8 mouse cellular contexts compared by ENCODE assay signal in the genomic region with DNA sequence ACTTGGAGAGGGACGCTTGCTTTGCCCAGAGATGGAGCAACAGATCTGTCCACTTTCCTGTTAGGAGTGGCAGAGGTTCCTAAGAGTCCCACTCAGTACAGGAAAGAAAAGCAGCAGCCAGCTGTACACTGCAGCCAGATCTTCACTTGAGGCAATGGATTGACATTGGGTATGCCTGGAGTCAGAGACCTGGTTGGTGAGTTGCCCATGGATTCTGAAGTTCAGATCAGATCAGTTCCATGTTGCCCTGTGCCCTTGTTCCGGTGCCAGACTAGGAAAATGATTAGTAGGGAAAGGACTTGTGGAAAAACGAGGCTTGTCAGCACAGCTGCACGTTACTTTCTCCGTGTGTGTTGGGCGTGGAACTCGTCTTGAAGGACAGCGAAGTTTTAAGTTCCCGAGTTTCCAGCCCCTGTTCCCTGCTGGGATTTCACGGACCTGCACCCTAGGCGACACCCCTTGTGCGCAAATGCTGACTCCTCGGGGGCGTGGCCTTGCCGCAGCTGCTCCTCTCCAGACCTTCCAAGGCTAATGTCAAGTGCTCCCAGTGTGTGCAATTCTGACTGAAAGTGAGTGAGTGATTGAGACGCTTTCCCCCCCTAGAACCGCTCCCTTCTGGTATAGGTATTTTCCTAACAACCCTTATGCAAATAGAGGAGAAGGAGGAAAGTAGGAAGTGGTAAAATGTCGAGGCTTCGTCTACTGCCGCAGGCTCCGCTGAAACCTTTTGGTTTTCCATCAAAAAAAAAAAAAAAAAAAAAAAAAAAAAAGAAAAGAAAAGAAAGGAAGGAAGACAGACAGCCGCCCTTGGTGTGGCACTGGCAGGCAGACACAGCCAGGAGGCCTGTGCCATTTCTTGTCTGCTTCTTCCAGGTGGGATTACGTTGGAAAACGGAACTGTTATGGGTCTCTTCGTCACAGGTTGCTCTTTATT. TPM values are rescaled to one million over a fixed set of nuclear protein-coding genes. Genes with fewer than 3 reads are reported as not detected.
DNase-seq lines count a peak whose midpoint lies in the region; ATAC-seq and TF ChIP-seq lines count a peak whose summit lies in the region.

No protein-coding gene starts in this region.

- no peak for TF ChIP-seq CTCF in C2C12 (IDR thresholded peaks at IDR 0.05; ENCODE audit: control insufficient read depth, insufficient read depth, insufficient read length)

- peaks cover 28% of the 10 kb centered on the region for H3K79me3 ChIP-seq in C2C12 (ENCODE audit: low read depth)

- H3K79me2 ChIP-seq in C2C12 (ENCODE audit: control insufficient read depth, insufficient read depth) = peaks cover 91% of the 10 kb centered on the region

- H3ac ChIP-seq in C2C12 (ENCODE audit: control insufficient read depth, insufficient read length, low read depth) = peak overlapping the region; percentile 51

- H3K27ac ChIP-seq in forebrain, embryonic 14.5 days (ENCODE audit: low read depth, low read length) = peak overlapping the region; percentile 63; the same call in 1 of the 2 replicates
- no peak overlapping the region for H3K27ac ChIP-seq in limb, embryonic 11.5 days (replicated peaks; ENCODE audit: low read depth, low read length)
- peak overlapping the region; percentile 33; the same call in 1 of the 2 replicates for H3K27ac ChIP-seq in midbrain, embryonic 10.5 days (replicated peaks)

- H3K9me3 ChIP-seq in forebrain, embryonic 14.5 days (replicated peaks; ENCODE audit: control insufficient read depth, low read length) = no peaks in the 10 kb centered on the region
- no peaks in the 10 kb centered on the region for H3K9me3 ChIP-seq in limb, embryonic 11.5 days (ENCODE audit: control insufficient read depth, low read length)
- H3K9me3 ChIP-seq in midbrain, embryonic 10.5 days (replicated peaks) = no peaks in the 10 kb centered on the region

- peak overlapping the region; percentile 7 for H3K4me3 ChIP-seq in C2C12 (ENCODE audit: insufficient read depth, poor library complexity, severe bottlenecking)
- H3K4me3 ChIP-seq in forebrain, embryonic 14.5 days (ENCODE audit: low read depth, low read length) = peak overlapping the region; percentile 9; the same call in 1 of the 2 replicates
- 0 out of 2 replicates have a peak overlapping the region, but pooled peaks have one; percentile 8 for H3K4me3 ChIP-seq in limb, embryonic 11.5 days (ENCODE audit: low read depth, low read length)
- peak overlapping the region; percentile 37 for H3K4me3 ChIP-seq in midbrain, embryonic 10.5 days

- H3K4me1 ChIP-seq in forebrain, embryonic 14.5 days (ENCODE audit: control insufficient read depth, insufficient read depth, low read length) = peaks cover 12% of the 10 kb centered on the region
- peaks cover 14% of the 10 kb centered on the region for H3K4me1 ChIP-seq in limb, embryonic 11.5 days (ENCODE audit: control insufficient read depth, insufficient read depth, low read length)
- peaks cover 33% of the 10 kb centered on the region for H3K4me1 ChIP-seq in midbrain, embryonic 10.5 days

- peak; percentile 88 for DNase-seq in adrenal gland, postnatal 10 days
- peak; percentile 62 for DNase-seq in forebrain, embryonic 14.5 days (ENCODE audit: low spot score)
- peak; percentile 57 for DNase-seq in limb, embryonic 11.5 days (ENCODE audit: low spot score)
- peak; percentile 47 for DNase-seq in midbrain, embryonic 10.5 days (ENCODE audit: low spot score)
- DNase-seq in thymus, postnatal 0 days (ENCODE audit: low spot score) = peak; percentile 34
- DNase-seq in cerebellum, adult 11 months = no peak

- peaks cover 9% of the 10 kb centered on the region for H3K36me3 ChIP-seq in C2C12 (ENCODE audit: control insufficient read depth, insufficient read depth)
- no peaks in the 10 kb centered on the region for H3K36me3 ChIP-seq in forebrain, embryonic 14.5 days (ENCODE audit: control insufficient read depth, insufficient read depth, low read length)
- no peaks in the 10 kb centered on the region for H3K36me3 ChIP-seq in limb, embryonic 11.5 days (ENCODE audit: control insufficient read depth, insufficient read depth, low read length)
- no peaks in the 10 kb centered on the region for H3K36me3 ChIP-seq in midbrain, embryonic 10.5 days

- peak overlapping the region; percentile 47 for H3K4me2 ChIP-seq in forebrain, embryonic 14.5 days (ENCODE audit: low read length)
- H3K4me2 ChIP-seq in limb, embryonic 11.5 days (ENCODE audit: low read depth, severe bottlenecking) = peak overlapping the region; percentile 48

- 12% methylated on average over 25 of the region's 25 CpGs for WGBS in forebrain, embryonic 14.5 days
- WGBS in limb, embryonic 11.5 days = 8% methylated on average over 25 of the region's 25 CpGs
- 9% methylated on average over 25 of the region's 25 CpGs for WGBS in midbrain, embryonic 10.5 days

- ATAC-seq in forebrain, embryonic 14.5 days = peak; percentile 70
- ATAC-seq in hematopoietic stem cell, adult 5-6 weeks (replicated peaks in 1 of 2; ENCODE audit: insufficient read depth in 1 of 2, low FRiP score in 2 of 2, low TSS enrichment in 1 of 2, low read depth in 1 of 2, poor library complexity in 2 of 2, severe bottlenecking in 2 of 2) = peak; percentile 60 to 77
- ATAC-seq in limb, embryonic 11.5 days (ENCODE audit: insufficient number of reproducible peaks, low FRiP score, low TSS enrichment, low read depth) = no peak; the same call in 1 of the 2 replicates

- H3K27me3 ChIP-seq in C2C12 (ENCODE audit: control insufficient read depth, insufficient read depth, insufficient read length) = no peaks in the 10 kb centered on the region
- H3K27me3 ChIP-seq in forebrain, embryonic 14.5 days (replicated peaks; ENCODE audit: control insufficient read depth, insufficient read depth, low read length) = no peaks in the 10 kb centered on the region
- H3K27me3 ChIP-seq in limb, embryonic 11.5 days (ENCODE audit: control insufficient read depth, insufficient read depth, low read length) = no peaks in the 10 kb centered on the region
- peaks cover 14% of the 10 kb centered on the region for H3K27me3 ChIP-seq in midbrain, embryonic 10.5 days (ENCODE audit: low read depth, poor library complexity, severe bottlenecking)

- peak overlapping the region; percentile 36 for H3K9ac ChIP-seq in forebrain, embryonic 14.5 days (ENCODE audit: low read length)
- H3K9ac ChIP-seq in limb, embryonic 11.5 days (ENCODE audit: low read length) = no peak overlapping the region

TF ChIP-seq in C2C12, 6 proteins besides CTCF, POLR2A, EP300 and RAD21:
- TF ChIP-seq MYOG (IDR thresholded peaks at IDR 0.05; ENCODE audit: control insufficient read depth, extremely low read depth, insufficient read length) = no peak
- TF ChIP-seq USF1 (IDR thresholded peaks at IDR 0.05; ENCODE audit: low read depth) = no peak
- peak; percentile 72 for TF ChIP-seq MYOD1 (IDR thresholded peaks at IDR 0.05; ENCODE audit: control insufficient read depth, insufficient read length, low read depth)
- TF ChIP-seq CEBPB (IDR thresholded peaks at IDR 0.05; ENCODE audit: low read depth) = no peak

RNA-seq across cellular contexts. Expression of a gene that starts 28.4 kb away (rescaled TPM):
- 14.6 TPM for polyA plus RNA-seq in C2C12 (2012; fragmentation: generic; extraction: Trizol)
- 10 to 100 TPM; 20.1 to 32.3 TPM for total RNA-seq in adrenal gland, postnatal 10 days (2021)
- 18.1 and 20.0 TPM in 2 replicates for polyA plus RNA-seq in forebrain, embryonic 14.5 days (2014; fragmentation: Nextera tagmentation; extraction: Ambion mirVana)
- total RNA-seq in hematopoietic stem cell, adult 5-6 weeks (2017) = 29.1 and 58.7 TPM in 2 replicates
- polyA plus RNA-seq in limb, embryonic 11.5 days (2014; fragmentation: Nextera tagmentation; extraction: Ambion mirVana) = 18.8 and 19.6 TPM in 2 replicates
- polyA plus RNA-seq in midbrain, embryonic 10.5 days (2016; fragmentation: Nextera tagmentation; extraction: Ambion mirVana) = 10.0 and 10.6 TPM in 2 replicates
- 27.3 and 34.3 TPM in 2 replicates for polyA plus RNA-seq in thymus, postnatal 0 days (2015; fragmentation: Nextera tagmentation; extraction: Ambion mirVana)
